Mouse (Mus musculus) adrenal gland, adult 8-10 months (tissue): Measurements from ENCODE around the gene Ahcyl2. TPM values are rescaled to one million over a fixed set of nuclear protein-coding genes. Genes with fewer than 3 reads are reported as not detected.

Experiments
- DNase-seq: peaks from one replicate; pipeline ENCODE4 v3.0.0; 2022
- total RNA-seq, 4 experiments: library from RNA; stranded (reverse); gene quantifications; 2 replicates each; pipeline ENCODE4 v1.2.4; 2022

Ahcyl2 gene
- total RNA-seq, 4 experiments from 2014 or later = 100 to 281 (median 173) TPM

DNA sequence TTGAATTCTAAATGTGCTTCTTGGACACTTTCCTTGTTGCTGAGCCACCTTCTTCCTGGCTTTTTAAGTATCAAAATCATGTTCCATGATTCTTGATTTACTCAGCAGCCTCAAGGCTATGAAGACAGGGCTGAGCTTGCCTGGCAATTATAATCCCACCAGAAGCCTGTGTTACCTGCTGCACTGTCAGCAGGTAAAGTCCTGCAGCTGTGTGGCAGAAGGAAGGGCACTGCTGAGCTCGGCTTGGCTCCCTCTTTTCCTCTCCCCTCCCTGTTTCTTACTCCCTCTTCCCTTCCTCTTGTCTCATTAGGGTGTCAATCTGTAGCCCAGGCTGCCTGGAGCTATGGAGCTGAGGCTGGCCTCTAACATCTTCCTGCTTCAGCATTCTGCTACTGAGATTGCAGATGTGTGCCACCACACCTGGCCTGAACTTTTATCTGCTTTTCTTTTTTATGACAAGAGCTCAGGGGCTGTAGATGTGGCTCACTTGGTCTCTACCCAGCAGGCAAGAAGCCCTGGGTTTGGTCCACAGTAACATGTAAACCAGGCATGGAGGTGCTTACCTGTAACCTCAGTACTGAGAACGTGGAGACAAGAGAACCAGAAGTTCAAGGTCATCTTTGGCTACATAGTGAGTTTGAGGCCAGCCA, 3.0 kb downstream of the Ahcyl2 start:
- no peak for DNase-seq

DNA sequence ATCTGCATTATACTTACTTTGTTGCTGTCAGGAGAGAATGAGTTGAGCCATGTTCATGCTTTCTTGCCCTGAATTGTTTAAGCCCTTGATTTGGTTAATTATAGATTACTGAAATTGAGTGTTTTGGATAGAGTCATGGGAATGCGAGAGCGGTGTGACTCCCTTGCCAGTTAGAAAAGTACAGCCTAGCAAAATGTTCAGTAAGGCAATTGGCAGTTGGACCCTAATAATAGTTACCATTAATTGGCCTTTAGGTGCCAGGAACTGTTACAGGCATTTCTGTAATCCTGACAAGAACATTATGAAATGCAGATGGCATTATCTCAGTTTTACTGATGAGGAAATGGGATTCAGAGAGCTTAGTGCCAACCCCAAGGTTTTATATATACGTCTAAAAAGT, 4.4 kb downstream of the Ahcyl2 start:
- DNase-seq = no peak

DNA sequence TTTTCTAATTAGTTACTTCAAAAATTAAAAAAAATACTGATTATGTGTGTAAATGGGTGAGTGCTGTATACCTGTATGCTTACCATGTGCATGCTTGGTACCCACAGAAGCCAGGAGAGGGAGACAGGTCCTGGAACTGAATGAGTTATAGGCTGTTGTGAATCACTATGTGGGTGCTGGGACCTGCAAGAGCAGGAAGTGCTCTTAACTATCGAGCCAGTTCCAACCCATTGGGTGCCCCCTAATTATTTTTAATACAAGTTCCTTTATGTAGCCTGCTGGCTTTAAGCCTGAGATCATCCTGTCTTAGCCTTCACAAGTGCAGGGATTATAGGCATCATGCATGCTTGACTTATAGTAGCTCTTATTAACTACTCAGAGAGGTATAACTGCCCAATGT, 6.3 kb downstream of the Ahcyl2 start:
- DNase-seq = no peak

DNA sequence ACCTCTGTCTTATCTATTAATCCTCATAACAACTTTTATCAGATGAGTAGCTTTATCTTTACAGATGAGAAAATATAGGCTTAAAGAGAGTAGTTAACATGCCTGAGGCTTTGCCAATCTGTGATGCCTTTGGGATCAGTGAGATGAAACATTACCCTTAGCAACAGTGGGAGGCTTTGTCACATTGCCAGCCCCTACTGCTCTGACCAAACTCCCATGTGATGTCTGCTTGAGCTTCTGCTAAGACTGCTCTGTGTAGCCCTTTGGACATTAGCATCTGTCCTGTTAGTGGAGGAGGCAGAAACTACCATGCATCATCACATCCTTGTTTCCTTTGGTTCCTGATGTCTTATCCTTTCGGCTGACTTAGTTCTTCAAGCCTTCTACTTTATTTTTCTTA, 7.8 kb downstream of the Ahcyl2 start:
- no peak for DNase-seq

DNA sequence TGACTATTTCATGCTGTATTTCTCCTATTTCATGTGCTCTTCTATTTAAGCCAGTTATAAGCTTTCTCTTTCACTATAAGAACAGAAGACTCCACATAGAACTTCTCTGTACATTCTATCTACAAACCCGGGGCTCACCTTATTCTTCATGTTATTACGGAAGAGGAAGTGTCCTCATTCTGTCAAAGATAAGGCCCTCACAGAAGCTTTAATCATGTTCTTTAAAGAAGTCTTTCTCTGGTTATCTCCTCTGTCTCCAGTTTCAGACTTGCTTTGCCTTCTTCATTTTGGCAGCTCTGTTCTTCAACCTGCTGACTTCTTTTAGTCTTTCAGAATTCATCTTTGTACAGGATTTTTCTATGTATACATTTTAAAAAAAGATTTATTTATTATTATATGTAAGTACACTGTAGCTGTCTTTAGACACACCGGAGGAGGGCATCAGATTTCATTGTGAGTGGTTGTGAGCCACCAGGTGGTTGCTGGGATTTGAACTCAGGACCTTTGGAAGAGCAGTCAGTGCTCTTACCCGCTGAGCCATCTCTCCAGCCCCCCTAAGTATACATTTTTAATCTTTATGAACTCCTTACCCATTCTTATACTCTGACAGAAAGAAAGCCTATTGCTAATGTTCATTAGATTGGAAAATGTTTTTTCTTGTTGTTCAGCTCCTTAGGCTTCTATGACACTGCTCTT, 8.9 kb downstream of the Ahcyl2 start:
- DNase-seq = no peak

DNA sequence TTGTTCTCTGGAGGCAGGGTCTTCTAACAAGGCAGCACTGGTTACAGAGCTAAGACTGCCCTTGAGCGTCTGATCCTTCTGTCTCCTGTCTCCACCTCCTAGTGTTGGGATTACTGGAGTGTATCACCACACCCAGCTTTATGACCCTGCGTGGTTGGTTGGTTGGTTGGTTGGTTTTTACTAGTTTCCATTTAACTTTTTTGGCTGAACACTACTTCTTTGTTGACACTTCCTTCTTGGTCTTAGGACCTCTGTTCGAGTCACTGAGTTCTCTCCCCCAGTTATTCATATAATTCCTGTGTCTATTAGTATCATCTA, 9.4 kb downstream of the Ahcyl2 start:
- DNase-seq = no peak

DNA sequence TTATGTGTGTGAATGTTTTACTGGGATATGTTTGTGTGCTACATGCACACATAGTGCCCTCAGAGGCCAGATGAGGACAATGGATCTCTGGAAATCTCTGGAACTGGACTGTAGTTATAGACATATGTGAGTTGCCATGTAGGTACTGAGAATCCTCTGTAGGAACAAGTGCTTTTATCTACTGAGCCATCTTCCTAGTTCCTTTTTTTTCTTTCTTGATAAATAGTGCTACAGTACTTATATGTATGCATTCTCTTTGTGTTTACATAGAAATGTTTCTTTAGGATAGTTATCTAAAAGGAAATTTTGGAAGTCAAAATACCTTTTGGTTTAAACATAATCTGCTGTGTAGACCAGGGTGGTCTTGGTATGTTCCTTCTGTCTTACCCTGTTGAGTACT, 12.3 kb downstream of the Ahcyl2 start:
- no peak for DNase-seq

DNA sequence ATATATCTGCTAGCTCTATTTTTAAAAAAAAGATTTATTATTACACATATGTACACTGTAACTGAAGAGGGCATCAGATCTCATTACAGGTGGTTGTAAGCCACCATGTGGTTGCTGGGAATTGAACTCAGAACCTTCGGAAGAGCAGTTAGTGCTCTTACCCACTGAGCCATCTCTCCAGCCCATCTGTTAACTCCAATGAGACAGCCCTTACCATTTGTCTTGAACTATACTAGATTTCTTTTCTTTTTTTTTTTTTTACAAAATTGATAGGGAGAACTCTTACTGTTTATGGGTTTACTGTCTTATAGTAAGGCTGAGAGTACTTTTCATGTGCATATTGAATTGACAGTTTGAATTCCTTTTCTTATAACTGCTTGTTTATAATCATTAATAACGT, 12.8 kb downstream of the Ahcyl2 start:
- DNase-seq = no peak

DNA sequence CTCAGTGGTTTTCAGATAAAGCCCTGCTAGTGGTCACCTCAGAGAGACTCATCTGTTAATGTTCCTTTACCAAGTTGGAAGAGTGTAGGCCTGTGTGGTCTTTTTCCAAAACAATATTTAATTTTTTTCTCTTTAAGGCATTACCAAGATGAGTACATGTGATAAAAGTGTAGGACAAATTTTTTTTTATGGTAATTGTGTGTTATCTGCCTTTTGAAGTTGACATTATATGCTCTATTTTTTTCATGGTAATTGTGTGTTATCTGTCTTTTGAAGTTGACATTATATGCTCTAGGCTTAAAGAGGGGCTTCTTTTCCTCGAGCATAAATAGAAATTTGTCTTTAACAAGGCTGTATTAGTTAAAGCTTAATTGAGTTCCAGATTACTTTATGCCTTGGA, 14.4 kb downstream of the Ahcyl2 start:
- no peak for DNase-seq

DNA sequence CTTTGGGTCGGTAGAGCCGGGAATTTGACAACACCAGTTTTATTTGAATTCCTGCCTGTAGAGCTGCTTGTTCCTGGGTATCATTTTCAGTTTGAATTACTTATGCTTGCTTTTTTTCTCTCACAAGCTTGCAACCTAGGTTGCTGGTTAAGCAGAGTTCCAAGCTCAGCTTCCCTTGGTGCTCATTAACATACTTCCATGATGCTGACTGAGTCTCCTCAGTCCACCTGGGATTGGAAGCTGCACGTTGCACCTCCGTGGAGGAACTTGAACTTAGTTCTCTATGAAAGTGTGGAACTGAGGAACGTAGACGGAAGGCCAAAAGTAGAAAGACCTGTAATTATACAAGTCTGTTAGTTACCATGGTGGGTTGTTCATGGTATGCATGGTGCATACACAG, 16.1 kb downstream of the Ahcyl2 start:
- no peak for DNase-seq

DNA sequence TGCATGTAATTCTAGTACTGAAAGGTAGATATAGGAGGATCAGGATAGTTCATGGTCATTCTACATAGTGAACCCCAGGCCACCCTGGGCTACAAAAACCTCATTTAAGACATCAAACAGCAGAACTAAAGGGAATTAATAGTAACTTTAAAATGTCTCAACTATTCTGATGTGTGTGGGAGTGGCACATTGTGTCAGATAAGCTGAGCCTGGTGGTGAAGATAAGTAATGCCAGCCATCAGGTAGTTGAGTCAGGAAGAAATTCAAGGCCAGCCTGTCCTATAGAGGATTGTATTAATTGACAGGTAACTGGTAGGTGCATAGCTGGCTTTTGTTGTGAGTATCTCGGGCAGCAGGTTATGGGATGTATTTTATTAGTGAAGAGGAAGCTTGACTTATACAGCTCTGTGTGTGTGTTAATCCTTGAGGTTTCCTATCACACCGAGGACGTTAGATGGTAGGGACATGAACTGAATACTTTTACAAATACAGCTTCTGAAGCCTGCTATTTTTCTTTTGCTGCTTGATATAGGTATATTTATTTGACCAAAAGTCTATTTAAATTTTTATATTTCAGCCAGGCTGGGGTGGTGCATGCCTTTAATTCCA, 16.7 kb downstream of the Ahcyl2 start:
- no peak for DNase-seq

DNA sequence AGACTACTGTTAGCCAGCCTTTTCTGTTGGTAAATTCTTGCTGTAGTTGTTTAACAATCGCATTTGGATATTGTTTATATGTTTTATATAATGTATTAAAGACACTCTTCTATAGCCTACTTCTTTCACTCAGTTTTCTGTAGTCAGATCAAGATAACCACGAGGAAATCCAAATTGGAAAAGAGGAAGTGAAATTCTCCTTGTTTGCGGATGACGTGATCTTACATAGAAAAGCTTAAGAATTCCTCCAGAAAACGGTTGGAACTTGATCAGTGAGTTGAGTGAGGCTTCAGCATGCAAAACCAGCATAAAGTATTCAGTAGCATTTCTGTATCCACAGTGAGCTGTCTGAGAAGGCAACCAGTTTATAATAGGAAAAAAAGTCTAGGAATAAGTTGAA, 17.9 kb downstream of the Ahcyl2 start:
- no peak for DNase-seq

DNA sequence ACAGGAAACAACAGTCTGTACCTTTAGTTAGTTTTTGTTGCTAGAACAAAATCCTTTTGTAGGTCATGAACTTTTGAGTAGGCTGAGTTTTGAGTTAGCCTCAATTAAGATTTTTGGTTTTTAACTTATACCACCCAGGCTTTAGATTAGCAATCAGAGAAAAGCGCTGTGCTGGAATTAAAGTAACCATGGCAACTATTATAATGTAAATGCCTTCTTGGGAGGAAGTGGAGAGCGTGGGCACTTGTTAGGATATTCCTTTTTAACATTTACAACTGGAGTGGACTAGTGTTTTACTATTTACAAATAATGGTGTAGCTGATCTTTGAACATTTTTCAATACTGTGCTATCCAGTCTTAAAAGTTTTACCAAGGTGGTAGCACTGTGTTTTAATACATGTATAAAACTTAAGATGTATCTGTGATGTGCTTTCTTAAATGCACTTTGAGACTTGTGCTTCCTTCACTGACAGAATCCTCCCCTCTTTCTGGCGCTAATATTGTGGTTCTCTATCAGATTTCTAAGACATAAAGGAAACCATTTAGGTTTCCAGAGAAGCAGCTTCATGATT, 21.1 kb downstream of the Ahcyl2 start:
- no peak for DNase-seq

DNA sequence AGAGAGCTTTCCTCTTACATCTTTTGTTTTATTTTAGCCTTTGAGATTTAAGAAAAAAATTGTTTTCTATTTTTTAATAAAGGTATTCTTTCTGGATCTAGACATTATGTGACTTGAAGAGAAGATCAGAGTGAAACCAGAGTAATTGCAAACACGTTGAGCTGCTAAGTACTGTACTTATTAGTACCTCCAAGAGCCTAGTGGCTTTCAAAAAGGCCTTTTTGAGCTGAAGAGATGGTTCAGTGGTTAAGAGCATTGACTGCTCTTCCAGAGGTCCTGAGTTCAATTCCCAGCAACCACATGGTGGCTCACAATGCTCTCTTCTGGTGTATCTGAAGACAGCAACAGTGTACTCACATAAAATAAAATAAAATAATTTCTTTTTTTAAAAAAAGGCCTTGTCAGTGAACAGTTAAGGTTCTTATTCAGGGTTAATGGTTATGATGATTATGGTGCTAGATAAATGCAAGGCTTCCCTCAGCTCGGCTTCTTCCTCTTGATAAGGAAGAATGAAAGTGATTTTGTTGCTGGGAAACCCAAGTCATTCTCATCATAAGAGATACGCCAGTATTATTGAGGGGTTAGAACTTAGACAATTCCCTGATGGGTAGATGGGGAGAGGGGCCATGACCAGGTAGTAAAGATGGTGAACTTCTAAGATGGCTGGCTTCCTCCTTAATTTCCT, 22.3 kb downstream of the Ahcyl2 start:
- no peak for DNase-seq

DNA sequence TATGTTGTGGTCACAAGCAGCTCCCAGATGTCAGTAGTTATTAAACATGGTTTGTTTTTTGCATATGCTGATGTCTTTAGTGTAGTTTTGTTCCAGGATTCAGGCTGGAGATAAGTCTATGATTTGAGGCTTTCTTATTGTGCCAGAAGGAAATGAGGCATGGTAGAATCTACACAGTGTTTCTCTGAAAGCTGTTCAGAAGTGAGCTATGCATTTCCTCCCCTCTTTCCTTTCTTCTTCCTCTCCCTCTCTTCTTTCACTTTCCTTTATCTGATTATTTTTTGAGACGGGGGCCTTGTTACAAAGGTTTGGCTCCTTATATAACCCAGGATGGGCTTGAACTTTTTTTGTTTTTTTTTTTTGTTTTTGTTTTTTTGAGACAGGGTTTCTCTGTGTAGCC, 25.7 kb downstream of the Ahcyl2 start:
- DNase-seq = no peak

DNA sequence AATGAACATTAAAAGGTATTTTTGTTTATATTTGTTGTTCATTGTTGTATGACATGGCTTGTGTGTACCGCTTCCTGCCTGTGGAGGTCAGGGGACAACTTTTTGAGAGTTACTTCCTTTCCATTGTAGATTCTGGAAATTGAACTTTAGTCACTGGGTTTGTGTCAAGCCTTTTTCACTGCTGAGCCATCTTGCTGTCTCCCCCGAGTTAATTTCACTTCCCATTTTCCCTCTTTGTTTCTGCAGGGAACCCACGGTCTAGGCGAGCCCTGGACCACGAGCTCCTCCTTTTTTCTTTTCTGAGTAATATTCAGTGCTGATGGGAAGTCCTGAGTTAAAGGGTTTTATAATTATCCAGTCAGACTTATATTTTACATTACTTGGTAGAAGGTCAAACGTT, 26.8 kb downstream of the Ahcyl2 start:
- no peak for DNase-seq

DNA sequence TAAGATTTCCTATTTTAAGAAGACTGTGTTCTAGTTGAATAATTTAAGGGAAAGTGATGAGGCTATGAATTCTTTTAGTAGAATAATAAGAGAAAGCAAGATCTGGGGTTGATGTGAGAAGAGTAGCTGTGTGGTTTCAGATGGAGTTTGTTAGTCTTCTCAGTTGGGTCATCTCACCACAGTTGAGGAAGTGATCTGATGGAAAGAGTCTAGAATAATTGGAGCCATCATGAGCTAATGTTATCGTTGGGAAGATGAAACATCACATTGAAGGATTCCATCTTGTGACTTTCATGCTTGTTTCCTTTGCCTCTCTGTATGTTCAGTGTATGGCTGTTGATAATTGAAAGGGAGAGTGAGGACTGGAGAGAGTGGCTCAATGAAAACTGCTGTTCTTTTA, 35.2 kb downstream of the Ahcyl2 start:
- DNase-seq = no peak

DNA sequence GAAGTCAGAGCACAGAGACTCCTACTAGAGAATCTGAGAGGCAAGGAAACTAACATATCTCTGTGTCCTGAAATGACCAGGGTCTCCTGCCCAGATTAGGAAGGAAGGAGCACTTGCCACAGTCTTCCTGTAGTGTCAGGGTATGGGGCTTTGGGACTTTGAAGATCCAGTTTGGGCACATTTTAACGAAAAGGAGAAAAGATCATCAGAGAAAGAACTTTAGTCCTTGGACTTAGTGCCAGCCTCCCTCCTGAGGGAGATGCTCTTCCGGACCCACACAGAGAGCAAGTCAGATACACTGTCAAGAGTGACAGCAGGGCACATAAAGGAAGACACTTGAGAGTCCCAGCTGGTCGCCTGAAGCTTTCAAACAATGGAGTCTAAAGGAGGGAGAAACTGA, 36.2 kb downstream of the Ahcyl2 start:
- no peak for DNase-seq

DNA sequence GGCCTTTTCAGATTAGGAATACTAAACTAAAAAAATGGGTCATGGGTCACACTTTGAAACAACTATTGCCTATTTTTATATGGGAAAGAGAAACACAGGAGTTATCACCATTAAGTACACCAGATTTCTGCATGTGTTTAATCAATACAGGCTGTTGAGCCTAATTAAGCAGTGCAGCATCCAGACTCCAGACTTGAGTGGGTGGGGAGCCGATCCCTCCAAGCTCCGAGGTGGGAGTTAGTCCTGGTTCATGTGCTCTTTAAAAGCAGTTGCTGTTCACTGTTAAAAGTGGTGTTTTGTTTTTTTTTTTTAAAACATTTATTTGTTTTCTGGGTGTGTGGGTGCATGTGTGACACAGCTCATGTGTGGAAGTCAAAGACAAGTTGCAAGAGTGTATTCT, 37.6 kb downstream of the Ahcyl2 start:
- DNase-seq = no peak

DNA sequence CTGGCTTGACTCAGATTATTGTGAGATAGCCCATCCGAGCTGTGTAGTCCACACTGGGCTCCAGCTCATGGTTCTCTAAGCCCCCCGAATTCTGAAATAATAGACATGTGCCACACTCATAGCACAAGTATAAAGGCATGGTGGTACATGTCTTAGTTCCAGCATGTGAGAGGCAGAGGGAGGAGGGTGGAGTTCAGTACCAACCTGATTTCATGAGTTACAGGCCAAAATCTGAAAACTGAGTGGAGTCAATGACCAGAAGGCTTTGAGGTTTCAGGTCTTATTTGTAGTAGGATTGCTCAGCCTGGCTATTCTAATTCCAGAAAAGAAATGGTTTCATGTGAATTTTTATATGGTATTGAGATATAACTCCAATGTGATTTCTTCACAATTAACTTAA, 44.3 kb downstream of the Ahcyl2 start:
- no peak for DNase-seq

DNA sequence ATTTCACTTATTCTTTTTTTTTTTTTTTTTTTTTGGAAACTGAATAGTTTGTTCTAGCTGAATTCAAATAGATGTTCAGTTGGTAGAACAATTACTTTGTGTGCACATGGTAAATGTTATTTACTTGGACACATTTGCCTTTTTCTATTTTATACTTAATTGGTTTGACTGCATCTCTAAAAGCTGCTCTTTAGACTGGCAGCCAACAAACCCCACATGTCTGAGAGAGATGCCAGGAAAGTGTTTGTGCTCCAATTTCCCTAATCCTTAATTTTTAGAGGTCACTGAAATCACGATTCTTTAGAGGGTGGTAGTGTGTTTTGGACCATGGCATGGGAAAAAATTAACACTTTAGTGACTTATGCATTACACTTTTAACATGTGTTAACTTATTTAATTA, 44.8 kb downstream of the Ahcyl2 start:
- no peak for DNase-seq

DNA sequence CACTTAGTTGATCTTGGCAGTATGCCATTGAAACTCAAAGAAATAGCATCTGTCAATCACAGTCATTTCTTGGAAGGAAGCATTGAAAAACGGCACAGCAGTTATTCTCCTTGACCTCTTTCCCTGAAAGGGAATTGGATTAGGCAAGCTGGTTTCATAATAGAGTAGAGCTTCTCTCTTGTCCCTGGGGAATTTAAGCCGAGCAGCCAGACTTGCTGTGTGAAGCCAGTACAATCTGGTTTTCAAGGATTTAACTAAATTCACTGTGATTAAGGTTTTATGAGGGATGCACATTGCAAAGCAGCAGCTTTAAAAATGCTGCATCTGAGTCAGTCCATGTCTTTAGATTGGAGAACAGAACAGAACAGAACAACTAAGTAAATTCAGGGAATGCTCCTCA, 46.8 kb downstream of the Ahcyl2 start:
- peak; percentile 50 for DNase-seq

DNA sequence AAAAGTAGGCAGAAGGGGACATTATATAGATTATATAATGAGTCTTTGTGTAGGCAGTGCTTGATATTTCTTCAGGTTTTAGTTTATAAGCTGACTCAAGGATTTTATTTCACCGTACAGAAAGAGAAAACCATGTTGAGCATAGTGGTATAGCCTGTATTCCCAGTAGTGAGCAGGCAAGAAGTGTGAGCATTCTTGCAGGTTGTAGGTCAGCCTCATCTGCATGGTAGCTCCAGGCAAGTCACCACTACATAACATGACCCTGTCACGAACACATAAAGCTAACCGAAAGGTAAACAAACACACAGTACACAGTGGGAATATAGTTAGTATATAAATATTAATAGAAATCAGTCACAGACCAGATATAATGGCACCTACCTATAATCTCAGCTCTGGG, 47.2 kb downstream of the Ahcyl2 start:
- no peak for DNase-seq

DNA sequence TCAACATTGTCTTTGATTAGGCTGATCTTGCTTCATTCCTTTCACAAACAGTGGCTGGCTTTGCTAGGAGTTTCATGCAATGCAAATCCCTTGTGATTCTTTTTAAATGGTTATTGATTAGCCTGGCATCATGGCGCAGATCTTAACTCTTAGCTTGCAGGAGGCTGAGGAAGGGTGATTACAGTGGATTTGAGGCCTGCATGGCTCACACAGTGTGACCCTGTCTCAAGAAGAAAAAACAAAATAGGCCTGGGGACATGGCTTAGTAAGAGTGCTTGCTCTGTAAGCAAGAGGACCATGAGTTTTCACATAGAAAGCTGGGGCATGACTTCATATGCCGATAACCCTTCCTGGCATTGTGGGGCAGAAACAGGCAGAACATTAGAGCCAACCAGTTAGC, 47.8 kb downstream of the Ahcyl2 start:
- no peak for DNase-seq
